Mouse (Mus musculus) 3T3-L1 (cell line): ENCODE measurements at regions not wholly inside any gene's neighbourhood (a gene's known extent, or its start where the extent isn't known, plus 50 kb on each side); places are given as distances from the start of the nearest gene placed in this dataset.

Experiments used
- DNase-seq: peaks from one replicate; pipeline ENCODE4 v3.0.0-alpha.2; 2015; ENCODE audit warnings: low read depth, low spot score

DNA sequence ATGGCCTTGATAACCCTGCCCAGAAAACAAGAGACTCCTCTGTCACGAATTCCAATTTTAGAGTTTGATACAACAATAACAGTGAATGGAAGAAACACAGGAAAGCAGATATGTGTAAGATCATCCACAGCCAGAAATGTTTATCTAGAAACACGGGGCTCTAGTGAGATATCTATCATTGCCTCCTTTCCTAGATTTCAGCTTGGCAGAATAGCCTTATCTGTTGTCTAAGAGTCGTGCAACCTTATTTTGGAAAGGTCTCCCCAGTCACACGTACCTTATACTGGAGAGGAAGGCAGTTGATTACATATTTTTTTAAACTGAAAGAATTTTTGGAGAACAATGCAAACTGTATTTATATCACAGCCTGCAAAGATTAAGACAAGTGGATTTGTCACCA lies 61.6 kb downstream of the Gm10295 start:
- no peak for DNase-seq

- peak; percentile 62 for DNase-seq
Measured at GRCm38 (mm10) chr7:71289266-71289665, 62.0 kb downstream of the Gm10295 start.

DNA sequence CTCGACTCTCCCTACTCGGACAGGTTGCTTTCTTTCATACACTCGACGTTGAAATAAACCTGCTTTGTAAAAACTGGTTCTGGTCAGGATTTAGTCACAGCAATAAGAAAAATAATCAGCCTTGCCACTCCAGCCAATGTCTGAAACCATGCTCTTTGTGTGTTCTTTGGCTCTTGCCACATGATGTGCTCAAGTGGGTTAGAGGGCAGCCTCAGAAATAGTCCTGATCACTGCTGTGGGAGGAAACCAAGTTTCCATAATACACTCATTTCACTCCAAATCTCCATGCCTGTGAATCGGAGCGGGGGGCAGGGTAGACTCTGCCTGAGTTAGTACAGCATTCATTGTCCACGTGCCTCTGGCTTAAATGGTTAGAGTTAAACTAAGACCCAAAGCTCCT lies 63.8 kb downstream of the Gm10295 start:
- DNase-seq = no peak

DNA sequence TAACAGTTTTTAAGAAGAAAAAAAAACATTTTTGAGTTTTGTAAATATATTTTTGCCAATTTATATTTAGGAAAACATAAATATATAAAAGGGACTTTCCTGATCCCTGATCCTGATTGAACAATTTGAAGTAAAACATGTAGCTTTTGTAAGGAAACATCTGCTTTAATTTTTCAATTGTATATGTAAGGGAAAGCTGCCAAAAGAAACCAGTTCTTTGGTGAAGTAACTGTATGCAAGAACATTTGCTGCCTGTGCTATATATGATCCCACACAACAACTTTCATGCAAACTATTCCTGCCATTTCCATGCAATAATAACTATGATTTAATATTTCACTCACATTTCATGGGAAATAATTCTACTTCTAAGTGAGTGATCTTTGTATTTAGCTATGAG lies 67.0 kb downstream of the Gm10295 start:
- DNase-seq = no peak

GRCm38 (mm10) chr7:71283419-71283818 lies 67.9 kb downstream of the Gm10295 start:
- DNase-seq = no peak

- no peak for DNase-seq
Measured at GRCm38 (mm10) chr7:71266101-71266500, 85.2 kb downstream of the Gm10295 start.

DNA sequence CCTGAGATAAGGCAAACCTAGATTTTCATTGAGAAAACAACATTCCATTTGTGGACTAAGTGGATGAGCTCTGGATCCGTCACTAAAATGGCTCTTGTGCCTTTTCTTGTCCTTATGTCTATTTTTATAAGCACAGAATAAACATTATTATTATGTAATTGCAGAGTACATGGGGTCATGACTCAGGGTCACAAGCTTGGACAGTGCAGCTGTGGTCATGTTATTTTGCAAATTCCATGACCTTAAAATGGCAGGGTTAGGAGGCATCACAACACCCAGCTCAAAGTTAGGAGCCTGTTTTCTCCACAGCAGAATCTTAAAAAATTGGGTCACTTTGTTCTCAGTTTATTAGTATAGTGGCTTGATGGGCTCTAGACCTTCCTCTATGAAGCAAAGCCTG lies 87.2 kb downstream of the Gm10295 start:
- DNase-seq = no peak

DNA sequence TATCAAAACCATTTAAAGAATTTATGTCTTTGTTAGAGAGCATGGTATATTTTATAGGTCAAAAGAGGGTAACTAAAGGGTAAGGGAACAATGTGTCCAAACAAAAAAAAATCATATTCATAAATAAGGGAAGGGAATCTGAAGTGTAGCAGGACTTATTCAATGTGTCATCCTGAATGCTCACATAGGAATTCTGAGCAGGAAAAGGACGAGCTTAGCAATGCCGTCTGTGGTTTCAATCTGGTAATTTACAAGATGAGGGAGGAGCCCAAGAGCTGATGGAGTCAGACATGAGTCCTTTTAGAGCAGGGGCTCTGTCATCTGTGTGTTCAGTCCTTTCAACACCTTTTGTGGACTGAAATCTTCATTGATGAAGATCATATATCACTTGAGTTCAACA lies 101.6 kb downstream of the Gm10295 start:
- DNase-seq = peak; percentile 4

DNA sequence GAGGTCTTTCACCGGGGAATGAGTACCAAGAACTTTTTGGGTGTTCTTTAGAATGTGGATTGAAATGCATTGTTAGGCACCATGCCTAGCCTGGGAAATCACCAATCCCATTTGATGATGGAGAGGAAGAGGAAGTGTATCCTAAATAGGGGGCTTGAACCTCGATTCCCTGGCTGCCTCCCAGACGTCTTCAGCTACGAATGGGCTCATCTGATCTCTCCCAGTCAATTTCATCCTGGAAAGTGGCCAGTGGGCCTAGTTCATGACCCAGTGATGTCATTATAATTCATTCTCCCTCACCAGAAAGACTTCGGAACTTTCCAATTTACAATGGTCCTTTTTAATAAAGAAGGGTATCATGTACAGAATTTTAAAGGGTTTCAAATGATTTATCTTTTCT lies 102.1 kb downstream of the Gm10295 start:
- DNase-seq = no peak

GRCm38 (mm10) chr7:71247922-71248321 lies 103.4 kb downstream of the Gm10295 start:
- no peak for DNase-seq

GRCm38 (mm10) chr7:71242379-71242911 lies 108.8 kb downstream of the Gm10295 start:
- DNase-seq = no peak

DNA sequence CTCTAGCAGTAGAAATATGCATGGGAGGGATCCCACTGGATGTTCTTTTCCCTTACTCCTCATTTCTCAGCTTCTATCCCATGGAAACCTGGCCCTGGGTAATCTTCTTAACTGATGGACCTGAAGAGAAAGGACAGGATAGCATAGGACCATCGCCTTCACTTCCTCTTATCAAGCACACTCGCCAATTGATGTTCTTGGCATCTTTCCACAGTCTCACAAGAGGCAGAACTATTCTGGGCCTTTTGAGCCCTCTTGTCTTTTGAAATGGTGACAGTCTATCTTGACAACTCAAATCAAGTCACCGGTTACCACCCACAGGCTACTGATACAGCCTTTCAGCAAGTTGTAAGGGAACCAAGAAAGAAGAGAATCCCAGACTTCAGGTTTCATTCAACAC lies 112.1 kb downstream of the Gm10295 start:
- no peak for DNase-seq

- no peak for DNase-seq
Measured at GRCm38 (mm10) chr7:71236334-71236733, 115.0 kb downstream of the Gm10295 start.

- no peak for DNase-seq
Measured at GRCm38 (mm10) chr7:71234176-71234769, 117.0 kb downstream of the Gm10295 start.

DNA sequence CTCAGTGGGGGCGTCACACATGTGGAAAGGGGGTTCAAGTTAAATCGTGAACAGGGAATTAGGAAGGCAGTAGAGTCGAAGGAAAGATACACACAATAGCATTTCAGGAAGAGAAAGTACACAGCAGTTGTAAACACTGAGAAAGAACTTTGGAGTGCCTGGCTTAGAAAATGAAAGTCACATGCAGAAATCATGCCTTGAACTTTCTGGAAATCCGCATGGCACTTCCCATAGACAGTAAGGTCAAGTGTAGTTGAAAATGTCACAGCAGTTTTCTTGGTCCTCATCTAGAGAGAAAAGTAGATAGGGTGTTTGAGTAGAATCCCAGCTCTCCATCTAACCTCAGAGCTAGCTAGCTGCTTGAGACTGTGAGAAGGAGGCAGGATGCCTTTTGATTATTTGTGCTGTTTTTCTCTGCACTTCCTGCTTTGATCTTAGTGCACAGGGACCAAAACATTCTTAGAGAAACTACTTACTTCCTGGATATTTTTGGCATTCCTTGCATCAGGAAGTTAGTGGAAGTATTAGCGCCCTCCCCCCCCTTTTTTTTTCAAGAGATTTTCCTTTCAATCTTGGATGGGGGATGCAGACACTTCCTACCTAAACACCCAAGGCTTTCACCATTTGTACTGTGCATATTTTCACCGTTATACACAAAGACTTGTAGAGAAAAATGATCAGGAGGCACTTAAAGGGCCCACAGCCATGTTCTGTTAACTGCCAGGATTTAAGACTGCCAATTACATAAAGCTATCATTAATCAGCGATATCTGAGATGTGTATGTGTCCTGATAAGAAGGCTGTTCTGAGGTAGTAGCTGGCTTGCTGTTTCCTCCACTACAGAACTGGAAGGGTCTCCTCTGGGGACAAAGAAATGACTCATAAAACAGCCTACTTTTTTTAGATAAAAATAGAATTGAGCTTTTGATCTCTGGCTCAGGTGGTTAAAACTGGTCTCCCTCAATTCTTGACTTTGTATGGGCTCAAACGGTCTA lies 118.2 kb downstream of the Gm10295 start:
- DNase-seq = peak; percentile 17

- DNase-seq = no peak
Measured at GRCm38 (mm10) chr7:71230901-71231477, 120.3 kb downstream of the Gm10295 start.

DNA sequence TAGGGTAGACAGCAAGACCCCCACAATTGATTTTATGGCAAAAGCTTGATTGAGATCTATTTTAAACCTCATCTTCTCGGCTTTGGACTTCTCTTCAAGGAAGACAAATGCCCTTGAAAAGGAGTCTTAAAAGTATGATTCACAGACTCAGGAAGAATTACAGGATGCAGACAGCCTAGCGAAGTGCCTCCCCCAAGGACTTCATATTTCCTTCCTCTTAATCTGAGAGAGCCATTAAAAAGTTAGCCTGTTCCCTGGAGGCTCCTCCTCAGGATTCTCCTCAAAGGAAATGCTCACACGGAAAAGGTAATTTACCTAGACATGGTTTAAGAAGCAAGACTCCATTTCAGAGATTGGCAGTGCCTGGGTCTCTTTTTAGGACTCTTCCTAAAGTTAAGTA lies 122.1 kb downstream of the Gm10295 start:
- no peak for DNase-seq

DNA sequence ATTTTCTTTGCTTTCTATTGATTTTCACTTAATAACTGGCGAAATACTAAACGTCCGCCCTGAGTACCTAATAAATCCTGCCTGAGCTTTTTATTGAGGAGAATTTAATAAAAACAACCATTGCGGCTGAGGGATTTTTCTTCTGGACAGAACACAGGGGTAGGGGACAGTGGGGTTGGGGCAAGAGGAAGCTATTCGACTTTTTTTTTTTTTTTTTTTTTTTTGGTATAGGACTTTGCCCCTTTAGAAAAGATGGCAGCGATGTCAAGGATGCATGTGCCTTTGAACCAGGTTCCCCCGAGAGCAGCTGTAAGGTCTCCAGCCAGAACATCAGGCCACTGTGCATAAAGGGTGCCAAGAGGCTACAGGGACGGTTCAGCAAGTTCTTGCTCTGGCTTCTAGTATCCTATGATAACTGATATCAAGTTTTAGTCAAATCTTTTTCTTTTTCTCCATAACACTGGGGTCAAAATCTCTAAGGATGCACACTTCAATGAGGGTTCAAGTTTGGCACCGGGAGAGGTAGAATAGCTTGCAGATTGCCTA lies 126.9 kb downstream of the Gm10295 start:
- DNase-seq = no peak

DNA sequence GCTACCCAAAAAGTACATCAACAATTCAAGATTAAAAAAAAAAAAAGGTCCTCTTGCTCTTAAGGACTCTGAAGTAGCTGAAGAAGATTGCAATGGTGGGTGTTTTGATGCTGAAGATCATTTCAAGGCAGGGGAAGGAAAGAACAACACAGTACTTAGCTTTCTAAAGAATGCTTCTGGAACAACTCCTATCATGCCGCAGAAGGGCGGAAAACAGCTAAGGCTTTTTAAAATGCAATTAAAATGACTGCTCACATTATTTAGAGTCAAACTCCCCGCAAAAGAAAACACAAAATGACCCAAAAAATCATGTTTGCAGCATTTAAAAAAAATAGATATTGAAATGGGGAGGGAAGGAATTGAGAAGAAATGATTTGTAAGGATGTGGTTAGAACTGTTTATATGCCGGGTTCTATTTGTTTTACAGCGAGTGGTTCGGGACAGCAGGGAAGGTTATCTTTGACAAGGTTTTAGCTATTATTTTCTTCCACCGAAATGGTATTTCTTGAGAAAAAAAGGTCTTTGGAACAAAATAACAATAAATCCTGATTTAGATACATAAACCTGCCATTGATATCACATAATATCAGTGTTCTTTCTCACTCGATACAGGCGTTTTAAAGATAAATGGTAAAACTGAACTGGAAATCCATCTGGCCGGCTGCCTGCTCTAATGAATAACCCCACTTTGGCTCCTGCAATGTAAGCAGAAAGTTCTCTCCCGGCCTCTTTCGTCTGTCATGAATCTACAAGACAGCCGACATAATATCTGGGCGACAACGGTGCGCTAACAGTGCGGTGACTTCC lies 127.6 kb downstream of the Gm10295 start:
- no peak for DNase-seq

GRCm38 (mm10) chr7:71217344-71217743 lies 133.9 kb downstream of the Gm10295 start:
- DNase-seq = no peak

DNA sequence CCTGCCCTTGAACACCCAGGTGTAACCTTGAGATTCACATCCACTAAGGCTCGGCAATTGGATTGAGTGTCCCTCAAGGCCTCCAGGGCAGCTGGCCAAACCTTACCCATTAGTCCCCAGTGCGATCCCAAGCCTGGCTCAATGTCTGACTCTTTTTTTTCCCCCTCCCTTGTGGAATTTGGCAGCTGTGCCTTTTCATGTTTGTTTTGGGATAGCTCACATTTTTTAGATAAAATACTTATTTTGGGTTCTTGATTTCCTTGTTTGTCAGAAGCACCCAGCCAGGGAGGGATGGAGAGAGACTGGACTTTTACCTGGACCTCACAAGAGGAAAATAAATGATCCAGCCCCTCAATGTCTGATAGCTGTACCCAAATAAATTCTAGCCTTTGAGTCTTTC lies 134.5 kb downstream of the Gm10295 start:
- DNase-seq = peak; percentile 18
